Mouse (Mus musculus): ENCODE data around the gene Lipt1. TPM values are rescaled to one million over a fixed set of nuclear protein-coding genes. Genes with fewer than 3 reads are reported as not detected.

Lipt1 gene
- polyA plus RNA-seq (2017; shearing (Covaris generic)), result 0.66 TPM

DNA sequence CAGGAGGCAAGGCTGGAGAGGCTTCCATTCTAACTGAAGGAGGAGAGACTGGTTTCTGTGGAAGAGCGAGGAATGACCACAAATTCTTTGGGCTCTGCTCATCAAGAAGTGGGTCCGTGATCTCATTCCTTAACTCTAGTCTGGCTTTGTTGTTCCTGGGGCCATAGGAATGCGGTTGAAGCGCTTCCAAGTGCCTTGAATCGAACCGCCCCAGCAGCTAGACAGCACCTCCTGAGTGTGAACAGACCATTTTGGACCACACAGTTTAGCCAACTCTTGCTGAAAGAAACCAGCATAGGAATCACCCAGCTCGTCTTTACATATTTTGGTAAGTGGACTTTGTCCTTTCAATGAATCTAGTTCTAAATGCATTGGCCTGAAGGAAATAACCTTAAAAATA lies at the start of gene Lipt1:
TSS of gene Lipt1 (plus strand) at position 35 of the 400 bp plus-strand sequence.

DNA sequence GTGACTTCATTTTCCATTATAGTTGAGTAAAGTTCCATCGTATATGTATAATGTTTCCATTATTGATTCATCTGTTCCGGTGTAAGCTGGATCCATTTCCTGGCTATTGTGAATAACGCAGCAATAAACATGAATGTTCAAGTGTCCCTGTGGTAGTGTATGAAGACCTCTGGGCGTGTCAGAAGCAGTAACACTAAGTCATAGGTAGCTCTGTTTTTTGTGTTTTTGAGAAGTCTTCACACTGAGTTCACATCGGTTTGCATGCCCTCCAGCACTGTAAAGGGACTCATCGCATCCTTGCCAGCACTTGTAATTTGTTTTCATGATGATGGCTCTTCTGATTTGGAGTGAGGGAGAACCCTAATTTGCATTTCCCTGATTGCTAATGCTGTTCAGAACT lies 5.3 kb upstream of the Lipt1 start, which contains the start of gene Tsga10:
TSS of gene Tsga10 (minus strand) at position 144 of the 400 bp plus-strand sequence.

DNA sequence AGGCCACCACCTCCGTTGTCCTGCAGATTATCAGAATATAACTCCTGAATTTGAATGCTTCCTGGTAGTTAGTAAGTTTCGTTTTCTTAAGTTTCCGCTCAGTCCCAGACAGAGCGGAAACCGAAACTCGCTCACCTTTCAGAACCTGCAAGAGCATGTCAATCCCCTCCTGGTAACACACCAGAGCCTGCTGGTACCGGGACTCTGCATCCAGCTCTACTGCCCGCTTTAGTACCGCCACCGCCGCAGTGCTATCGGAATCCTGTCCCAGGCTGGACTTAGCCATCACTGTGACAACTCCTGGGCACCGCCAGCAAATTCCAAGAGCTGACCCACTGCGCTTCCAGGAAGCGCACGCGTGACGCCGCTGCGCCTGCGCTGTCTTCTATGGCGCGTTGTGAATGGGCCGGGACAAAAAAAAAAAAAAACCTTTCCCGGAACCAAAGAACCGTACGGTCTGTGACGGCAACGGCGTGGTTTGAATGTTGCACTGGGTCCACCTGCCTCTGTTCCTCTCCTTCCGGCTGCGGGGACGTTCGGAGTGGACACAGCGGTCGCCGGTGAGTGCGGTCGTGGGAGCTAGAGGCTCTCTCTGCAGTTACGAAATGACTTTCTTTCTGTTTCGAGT lies 18.6 kb downstream of the Lipt1 start, which contains the start of the genes Mitd1 and Mrpl30:
TSS of gene Mitd1 (minus strand) at position 387 of the 628 bp plus-strand sequence.
TSS of gene Mrpl30 (plus strand) at position 453 of the 628 bp plus-strand sequence.

GRCm38 (mm10) chr1:37916393-37916792 lies 44.9 kb downstream of the Lipt1 start, which contains the start of gene Lyg2:
TSS of gene Lyg2 (minus strand) at chr1:37916493.

Other genes with a start within 250 kb of the Lipt1 start
- gene 2010300C02Rik, start 151.7 kb upstream of the Lipt1 start, polyA plus RNA-seq (2017; shearing (Covaris generic)), result 0.27 TPM
- gene Tsga10, start 5.3 kb upstream of the Lipt1 start, polyA plus RNA-seq (2017; shearing (Covaris generic)), result 2.0 TPM
- 37.4 TPM for gene Mitd1, start 18.7 kb downstream of the Lipt1 start, polyA plus RNA-seq (2017; shearing (Covaris generic))
- gene Mrpl30, start 18.7 kb downstream of the Lipt1 start, polyA plus RNA-seq (2017; shearing (Covaris generic)), result 62.5 TPM
- gene Lyg2, start 44.8 kb downstream of the Lipt1 start, polyA plus RNA-seq (2017; shearing (Covaris generic)), result not detected
- not detected for gene Lyg1, start 86.0 kb downstream of the Lipt1 start, polyA plus RNA-seq (2017; shearing (Covaris generic))
- gene Txndc9, start 126.2 kb downstream of the Lipt1 start, polyA plus RNA-seq (2017; shearing (Covaris generic)), result 94.7 TPM
- 18.3 TPM for gene Eif5b, start 126.3 kb downstream of the Lipt1 start, polyA plus RNA-seq (2017; shearing (Covaris generic))

Data from effector memory CD4-positive, alpha-beta T cell, adult 7 months (primary cell).